Mouse (Mus musculus) heart, embryonic 12.5 days (tissue): ENCODE measurements around the gene Gm49325. TPM values are rescaled to one million over a fixed set of nuclear protein-coding genes. Genes with fewer than 3 reads are reported as not detected.

Source experiments
- ATAC-seq: fragments of 200-750 bp; cut with Nextera tagmentation; 2 replicates; pipeline ENCODE4 v1.8.0; 2017; ENCODE audit warnings: moderate TSS enrichment, moderate library complexity; ENCODE audit not compliant: insufficient number of reproducible peaks, low FRiP score
- H3K27ac ChIP-seq: fragments of 300-500 bp; sonication (generic); 2 replicates; pipeline ENCODE4 v1.5.1; 2016; ENCODE audit warnings: mild to moderate bottlenecking, moderate library complexity; ENCODE audit not compliant: poor library complexity, severe bottlenecking
- H3K27me3 ChIP-seq: fragments of 300-500 bp; sonication (generic); replicated peaks from 2 replicates; pipeline ENCODE4 v1.6.1; 2016; ENCODE audit warnings: mild to moderate bottlenecking, moderate library complexity
- H3K36me3 ChIP-seq: fragments of 300-500 bp; sonication (generic); 2 replicates; pipeline ENCODE4 v1.6.1; 2016; ENCODE audit warnings: mild to moderate bottlenecking, moderate library complexity
- H3K4me1 ChIP-seq: fragments of 300-500 bp; sonication (generic); replicated peaks from 2 replicates; pipeline ENCODE4 v1.6.1; 2016; ENCODE audit warnings: mild to moderate bottlenecking
- H3K4me2 ChIP-seq: fragments of 300-500 bp; sonication (generic); 2 replicates; pipeline ENCODE4 v1.6.1; 2016; ENCODE audit warnings: mild to moderate bottlenecking, moderate library complexity
- H3K4me3 ChIP-seq: fragments of 300-500 bp; sonication (generic); 2 replicates; pipeline ENCODE4 v1.5.1; 2016; ENCODE audit warnings: mild to moderate bottlenecking
- H3K9ac ChIP-seq: fragments of 300-500 bp; sonication (generic); 2 replicates; pipeline ENCODE4 v1.6.1; 2016; ENCODE audit warnings: mild to moderate bottlenecking, moderate library complexity
- H3K9me3 ChIP-seq: fragments of 300-500 bp; sonication (generic); replicated peaks from 2 replicates; pipeline ENCODE4 v1.6.1; 2016; ENCODE audit warnings: mild to moderate bottlenecking, moderate library complexity
- WGBS: fragments of 180-500 bp; shearing (Covaris S2); methylation state at CpG from one replicate; pipeline ENCODE4 v1.1.7; 2016; 5-methylcytosine and 5-hydroxymethylcytosine counted together
- polyA plus RNA-seq: library from polyadenylated mRNA; unstranded; fragments of >200 nt; fragmentation: Nextera tagmentation; extraction: Ambion mirVana; gene quantifications from 2 replicates; pipeline ENCODE4 v1.2.1, GENCODE M21; 2016

The Gm49325 gene
- polyA plus RNA-seq, 1 experiment from 2014 or later: not detected

GRCm38 (mm10) chr10:77589749-77590148 lies 16.2 kb upstream of the Gm49325 start:
- Histone ChIP-seq H3K9ac (no peak overlapping the region), H3K27me3 (no peaks in the 10 kb centered on the region), H3K27ac (0 out of 2 replicates have a peak overlapping the region, but pooled peaks have one; percentile 72), H3K36me3 (peaks cover 75% of the 10 kb centered on the region), H3K4me2 (0 out of 2 replicates have a peak overlapping the region, but pooled peaks have one; percentile 1), H3K4me1 (peaks cover 37% of the 10 kb centered on the region), H3K4me3 (no peak overlapping the region), H3K9me3 (no peaks in the 10 kb centered on the region)
- WGBS: 74% methylated on average over 8 of the region's 8 CpGs
- peak; percentile 45; the same call in 1 of the 2 replicates for ATAC-seq

DNA sequence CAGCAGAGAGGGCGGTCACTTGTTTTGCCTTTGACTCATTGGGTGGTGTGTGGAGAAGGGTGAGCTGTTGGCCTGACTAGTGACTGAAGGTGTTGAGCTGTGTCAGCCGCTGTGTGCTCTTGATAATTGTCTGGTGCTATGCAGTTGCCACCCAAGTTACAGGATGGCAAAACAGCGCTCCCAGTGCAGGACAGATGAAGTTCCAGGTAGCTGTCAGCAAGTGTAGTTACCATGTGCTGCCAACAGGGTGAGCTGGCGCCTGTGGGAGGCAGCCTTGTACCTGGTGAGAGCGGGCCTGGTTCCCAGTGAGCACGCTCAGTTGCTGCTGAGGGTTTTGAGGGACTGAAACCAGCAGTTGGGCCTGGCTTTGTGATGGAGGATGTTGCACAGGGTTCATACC lies 15.2 kb upstream of the Gm49325 start:
- H3K4me2 ChIP-seq: no peak overlapping the region
- no peaks in the 10 kb centered on the region for H3K9me3 ChIP-seq
- H3K4me3 ChIP-seq: no peak overlapping the region
- peaks cover 86% of the 10 kb centered on the region for H3K36me3 ChIP-seq
- peaks cover 37% of the 10 kb centered on the region for H3K4me1 ChIP-seq
- no peaks in the 10 kb centered on the region for H3K27me3 ChIP-seq
- no peak overlapping the region for H3K9ac ChIP-seq
- ATAC-seq: peak; percentile 40; the same call in 1 of the 2 replicates
- WGBS: 37% methylated on average over 6 of the region's 6 CpGs
- 0 out of 2 replicates have a peak overlapping the region, but pooled peaks have one; percentile 14 for H3K27ac ChIP-seq

DNA sequence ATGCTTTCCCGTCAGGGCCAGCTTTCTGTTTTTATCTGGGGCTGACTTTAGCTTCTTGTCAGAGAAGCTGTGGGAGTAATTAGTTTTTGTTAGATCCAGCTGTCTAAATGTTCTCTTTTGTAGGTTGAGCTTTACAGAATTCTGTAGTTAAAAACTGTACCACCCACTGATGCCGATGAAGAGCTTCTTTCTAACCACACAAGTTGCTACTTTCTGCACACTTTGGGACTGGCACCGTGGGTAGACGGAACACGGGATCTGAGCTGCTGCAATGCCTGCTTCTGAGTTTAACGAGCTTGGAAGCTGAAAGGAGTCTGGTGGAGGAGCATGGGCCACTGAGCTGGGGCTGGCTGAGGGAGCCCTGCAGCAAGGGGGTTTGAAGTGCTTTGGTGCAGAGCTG lies 14.5 kb upstream of the Gm49325 start:
- WGBS: 72% methylated on average over 6 of the region's 6 CpGs
- peaks cover 88% of the 10 kb centered on the region for H3K36me3 ChIP-seq
- no peak for ATAC-seq

DNA sequence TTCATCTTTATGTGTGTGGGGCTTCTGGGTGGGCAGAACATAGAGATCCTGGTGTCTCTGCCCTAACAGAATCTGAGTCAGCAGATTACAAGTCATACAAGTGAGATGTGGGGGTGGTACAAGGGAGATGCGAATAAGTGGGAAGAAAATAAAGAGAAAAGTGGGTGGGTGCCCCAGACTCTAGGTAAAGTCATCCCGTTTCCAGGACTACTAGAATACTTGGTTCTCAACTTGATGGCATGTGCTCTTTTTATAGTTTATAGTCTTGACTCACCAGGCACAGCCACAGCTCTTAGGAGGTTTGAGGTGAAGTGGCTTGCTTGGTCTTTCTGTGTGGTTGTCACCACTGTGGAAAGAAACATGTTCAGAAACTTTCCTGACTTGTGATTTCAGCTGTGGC lies 9.9 kb upstream of the Gm49325 start:
- H3K9ac ChIP-seq: 0 out of 2 replicates have a peak overlapping the region, but pooled peaks have one; percentile 7

More for the DNA sequence above, 14.5 kb upstream of the Gm49325 start:
- Histone ChIP-seq H3K9ac (no peak overlapping the region), H3K27me3 (no peaks in the 10 kb centered on the region), H3K4me2 (no peak overlapping the region), H3K4me1 (peaks cover 37% of the 10 kb centered on the region), H3K27ac (no peak overlapping the region), H3K9me3 (no peaks in the 10 kb centered on the region), H3K4me3 (no peak overlapping the region)

GRCm38 (mm10) chr10:77603021-77603420 lies 3.0 kb upstream of the Gm49325 start:
- no peak overlapping the region for H3K4me2 ChIP-seq
- no peaks in the 10 kb centered on the region for H3K27me3 ChIP-seq
- 63% methylated on average over 4 of the region's 4 CpGs for WGBS
- H3K9ac ChIP-seq: no peak overlapping the region
- no peak overlapping the region for H3K4me3 ChIP-seq
- no peak overlapping the region for H3K27ac ChIP-seq
- ATAC-seq: no peak
- 0 out of 2 replicates have a peak, but pooled peaks cover 4% of the 10 kb centered on the region for H3K9me3 ChIP-seq
- peaks cover 33% of the 10 kb centered on the region for H3K4me1 ChIP-seq
- H3K36me3 ChIP-seq: peaks cover 16% of the 10 kb centered on the region

More for the DNA sequence above, 9.9 kb upstream of the Gm49325 start:
- H3K4me1 ChIP-seq: peaks cover 11% of the 10 kb centered on the region
- no peaks in the 10 kb centered on the region for H3K9me3 ChIP-seq
- no peak for ATAC-seq
- peaks cover 74% of the 10 kb centered on the region for H3K36me3 ChIP-seq
- H3K27ac ChIP-seq: no peak overlapping the region
- H3K27me3 ChIP-seq: no peaks in the 10 kb centered on the region
- no peak overlapping the region for H3K4me2 ChIP-seq
- no peak overlapping the region for H3K4me3 ChIP-seq
- 83% methylated on average over 2 of the region's 2 CpGs for WGBS

DNA sequence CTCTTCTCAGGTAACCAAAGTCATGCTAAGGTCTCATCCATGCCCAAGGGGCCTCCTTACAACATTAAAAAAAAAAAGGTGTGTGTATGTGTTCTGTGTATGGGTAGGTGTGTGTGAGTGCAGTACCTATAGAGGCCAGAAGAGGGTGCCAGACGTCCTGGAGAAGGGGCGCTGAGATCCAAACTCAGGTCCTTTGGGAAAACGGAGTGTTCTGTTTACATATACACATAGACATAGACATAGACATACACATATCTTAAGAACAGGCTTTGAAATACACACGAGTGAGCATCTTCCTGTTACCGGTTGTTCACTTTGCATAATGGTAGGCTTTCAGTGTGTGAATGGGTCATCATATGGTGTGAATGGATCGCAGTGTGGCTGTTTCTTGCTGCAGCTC lies 1.9 kb upstream of the Gm49325 start:
- WGBS: 85% methylated on average over 6 of the region's 6 CpGs
- Histone ChIP-seq H3K27me3 (no peaks in the 10 kb centered on the region), H3K4me1 (peaks cover 28% of the 10 kb centered on the region), H3K9ac (no peak overlapping the region), H3K36me3 (peaks cover 9% of the 10 kb centered on the region; the same call in 1 of the 2 replicates), H3K9me3 (0 out of 2 replicates have a peak, but pooled peaks cover 4% of the 10 kb centered on the region), H3K27ac (no peak overlapping the region), H3K4me3 (no peak overlapping the region), H3K4me2 (no peak overlapping the region)
- no peak for ATAC-seq

DNA sequence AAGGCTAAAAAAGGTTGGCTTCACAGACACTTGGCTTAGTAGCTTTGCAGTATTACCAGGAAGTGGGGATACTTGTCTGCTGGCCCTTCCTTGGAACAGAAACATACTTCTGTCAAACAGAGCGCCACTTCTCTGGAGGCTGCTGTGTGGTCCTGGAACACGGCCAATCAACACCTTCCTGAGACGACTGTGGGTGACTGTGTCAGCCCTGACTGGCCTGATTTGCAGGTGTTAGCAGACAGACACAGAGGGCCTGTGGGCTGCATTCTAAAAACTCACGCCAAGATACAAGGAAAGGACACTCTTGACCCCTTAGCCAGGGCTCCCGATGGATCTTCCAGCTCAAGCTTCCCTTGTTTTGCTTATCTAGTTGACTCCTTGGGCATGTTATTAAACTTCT lies 1.0 kb upstream of the Gm49325 start:
- no peak overlapping the region for H3K9ac ChIP-seq
- H3K9me3 ChIP-seq: 0 out of 2 replicates have a peak, but pooled peaks cover 4% of the 10 kb centered on the region
- no peak for ATAC-seq
- H3K4me1 ChIP-seq: peaks cover 22% of the 10 kb centered on the region
- WGBS: 39% methylated on average over 5 of the region's 5 CpGs
- H3K36me3 ChIP-seq: peaks cover 12% of the 10 kb centered on the region
- H3K4me3 ChIP-seq: no peak overlapping the region
- peak overlapping the region; percentile 98 for H3K27ac ChIP-seq
- no peak overlapping the region for H3K4me2 ChIP-seq
- H3K27me3 ChIP-seq: no peaks in the 10 kb centered on the region

DNA sequence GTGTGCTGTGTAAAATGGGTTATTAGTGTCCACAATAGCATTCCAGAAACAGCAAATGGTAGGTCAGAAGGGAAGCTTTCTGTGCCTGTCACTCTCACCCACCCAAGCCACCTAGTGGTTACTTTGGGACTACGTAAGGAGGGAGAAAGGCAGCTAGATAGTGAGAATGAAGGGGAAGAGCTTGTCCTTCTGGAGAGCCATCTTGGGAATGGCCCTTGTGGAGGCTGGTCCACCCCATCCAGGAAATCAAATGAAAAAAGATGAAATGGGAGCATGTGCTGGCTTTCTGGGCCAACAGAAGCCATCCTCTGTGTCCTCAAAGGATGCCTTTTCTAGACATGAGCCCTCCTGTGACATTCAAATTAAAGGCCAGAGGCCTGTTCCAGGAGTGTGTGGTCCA lies 629 bp upstream of the Gm49325 start:
- peak overlapping the region; percentile 86 for H3K4me3 ChIP-seq
- no peak overlapping the region for H3K9ac ChIP-seq
- H3K9me3 ChIP-seq: 0 out of 2 replicates have a peak, but pooled peaks cover 4% of the 10 kb centered on the region
- WGBS: 17% methylated on average over 1 of the region's 1 CpGs
- peak overlapping the region; percentile 98 for H3K27ac ChIP-seq
- H3K4me2 ChIP-seq: peak overlapping the region; percentile 95
- no peak for ATAC-seq
- H3K36me3 ChIP-seq: peaks cover 16% of the 10 kb centered on the region
- no peaks in the 10 kb centered on the region for H3K27me3 ChIP-seq
- peaks cover 24% of the 10 kb centered on the region for H3K4me1 ChIP-seq

DNA sequence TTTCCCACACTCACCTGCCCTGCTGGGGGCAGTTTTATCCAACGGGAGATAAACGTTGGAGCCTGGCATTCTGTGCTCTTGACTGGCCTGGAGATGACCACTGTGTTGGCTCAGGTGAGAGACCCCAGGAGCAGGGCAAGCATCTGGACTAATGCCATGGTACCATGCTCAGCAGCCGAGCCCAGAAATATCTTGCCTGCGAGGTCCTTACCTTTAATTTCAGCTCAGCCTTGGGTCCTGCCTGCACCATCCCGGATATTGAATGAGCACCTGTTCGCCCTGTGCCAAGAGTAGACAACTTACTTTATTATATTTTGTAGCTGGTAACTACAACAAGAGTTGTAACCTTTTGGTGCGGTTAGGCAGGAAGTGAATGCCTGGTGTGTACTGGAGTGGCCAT lies 858 bp downstream of the Gm49325 start:
- peak overlapping the region; percentile 86 for H3K4me3 ChIP-seq
- WGBS: 30% methylated on average over 7 of the region's 7 CpGs
- H3K36me3 ChIP-seq: peaks cover 31% of the 10 kb centered on the region
- peak overlapping the region; percentile 95 for H3K4me2 ChIP-seq
- ATAC-seq: 0 out of 2 replicates have a peak, but pooled peaks have one; percentile 8
- H3K27me3 ChIP-seq: no peaks in the 10 kb centered on the region
- H3K27ac ChIP-seq: peak overlapping the region; percentile 98
- H3K4me1 ChIP-seq: peaks cover 28% of the 10 kb centered on the region
- 0 out of 2 replicates have a peak, but pooled peaks cover 4% of the 10 kb centered on the region for H3K9me3 ChIP-seq
- H3K9ac ChIP-seq: peak overlapping the region; percentile 87

DNA sequence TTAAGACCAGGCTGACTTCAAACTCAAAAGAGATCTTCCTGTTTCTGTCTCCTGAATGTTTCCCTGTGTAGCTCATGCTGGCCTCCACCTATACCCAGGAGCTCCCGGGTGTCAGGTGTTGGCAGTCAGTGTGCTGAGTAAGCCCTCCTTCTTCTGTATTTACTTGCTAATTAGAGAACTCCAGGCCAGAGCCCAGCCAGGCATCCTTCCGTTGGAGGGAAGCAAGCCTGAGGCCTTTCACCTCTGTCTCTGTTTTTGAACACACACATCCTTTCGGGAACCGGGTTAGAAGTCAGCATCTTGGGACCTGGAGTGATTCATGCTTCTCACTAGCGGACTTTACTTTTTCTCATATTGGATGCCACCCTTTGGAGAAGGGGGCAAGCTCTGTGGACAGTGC lies 1.4 kb downstream of the Gm49325 start:
- H3K4me2 ChIP-seq: peak overlapping the region; percentile 95
- no peak overlapping the region for H3K9ac ChIP-seq
- no peak for ATAC-seq
- WGBS: 70% methylated on average over 5 of the region's 5 CpGs
- H3K36me3 ChIP-seq: peaks cover 36% of the 10 kb centered on the region
- no peaks in the 10 kb centered on the region for H3K27me3 ChIP-seq
- no peak overlapping the region for H3K27ac ChIP-seq
- peaks cover 28% of the 10 kb centered on the region for H3K4me1 ChIP-seq
- H3K9me3 ChIP-seq: 0 out of 2 replicates have a peak, but pooled peaks cover 4% of the 10 kb centered on the region
- peak overlapping the region; percentile 86 for H3K4me3 ChIP-seq

GRCm38 (mm10) chr10:77608589-77608988 lies 2.6 kb downstream of the Gm49325 start:
- H3K4me3 ChIP-seq: no peak overlapping the region
- 0 out of 2 replicates have a peak, but pooled peaks cover 4% of the 10 kb centered on the region for H3K9me3 ChIP-seq
- H3K4me1 ChIP-seq: peaks cover 31% of the 10 kb centered on the region
- H3K4me2 ChIP-seq: no peak overlapping the region
- peaks cover 47% of the 10 kb centered on the region for H3K36me3 ChIP-seq
- no peak overlapping the region for H3K9ac ChIP-seq
- H3K27me3 ChIP-seq: no peaks in the 10 kb centered on the region
- ATAC-seq: no peak
- 95% methylated on average over 8 of the region's 8 CpGs for WGBS
- H3K27ac ChIP-seq: no peak overlapping the region
